Mouse (Mus musculus): ENCODE measurements around the gene Sec14l2.

GRCm38 (mm10) chr11:4069664-4070063, 53.6 kb downstream of the Sec14l2 start:
- no peak for TF ChIP-seq CTCF (IDR thresholded peaks at IDR 0.05; ENCODE audit: control insufficient read depth, insufficient read depth, low read length)
- TF ChIP-seq POLR2A (IDR thresholded peaks at IDR 0.05; ENCODE audit: borderline replicate concordance, control insufficient read depth, low read depth, low read length) = no peak
